Mouse (Mus musculus) heart, adult 2 months (tissue): ENCODE data around the gene Pacrg. TPM values are rescaled to one million over a fixed set of nuclear protein-coding genes. Genes with fewer than 3 reads are reported as not detected.

Experiments
- DNase-seq, 2 experiments: peaks; one replicate each; pipeline ENCODE4 v3.0.0; 2021
- H3K27ac ChIP-seq: fragments of 200-600 bp; 2 replicates; pipeline ENCODE4 v1.8.1; 2022
- H3K27me3 ChIP-seq: fragments of 200-500 bp; 2 replicates; pipeline ENCODE4 v1.6.1; 2012; ENCODE audit warnings: mild to moderate bottlenecking, low read length, inconsistent platforms, mixed read lengths; ENCODE audit not compliant: control insufficient read depth, insufficient read depth
- H3K36me3 ChIP-seq: fragments of 200-500 bp; 2 replicates; pipeline ENCODE4 v1.6.1; 2012; ENCODE audit warnings: low read length, inconsistent platforms; ENCODE audit not compliant: control insufficient read depth, insufficient read depth
- H3K4me1 ChIP-seq: fragments of 200-500 bp; 2 replicates; pipeline ENCODE4 v1.6.1; 2011; ENCODE audit warnings: low read length; ENCODE audit not compliant: control insufficient read depth, insufficient read depth
- H3K4me3 ChIP-seq: fragments of 200-600 bp; 2 replicates; pipeline ENCODE4 v1.8.1; 2022
- H3K79me2 ChIP-seq: fragments of 200-500 bp; replicated peaks from 2 replicates; pipeline ENCODE4 v1.6.1; 2012; ENCODE audit warnings: mild to moderate bottlenecking, inconsistent platforms, low read length, moderate library complexity, mixed read lengths; ENCODE audit not compliant: control insufficient read depth, insufficient read depth
- H3K9ac ChIP-seq: fragments of 200-500 bp; 2 replicates; pipeline ENCODE4 v1.6.1; 2012; ENCODE audit warnings: low read depth, mild to moderate bottlenecking, control low read depth, inconsistent platforms, low read length, mixed read lengths
- CTCF ChIP-seq: fragments of 200-600 bp; IDR thresholded peaks from 2 replicates; pipeline ENCODE4 v1.8.1; 2022; ENCODE audit warnings: antibody characterized with exemption, mild to moderate bottlenecking, moderate library complexity
- EP300 ChIP-seq: fragments of 200-500 bp; IDR thresholded peaks from 2 replicates; pipeline ENCODE4 v1.6.1; 2011; ENCODE audit warnings: low read depth, low read length, control low read depth; ENCODE audit not compliant: insufficient read depth
- POLR2A ChIP-seq: fragments of 200-500 bp; IDR thresholded peaks from 2 replicates; pipeline ENCODE4 v1.6.1; 2011; ENCODE audit warnings: mild to moderate bottlenecking, low read depth, low read length, control low read depth; ENCODE audit not compliant: insufficient read depth
- WGBS: fragments of 180-500 bp; shearing (Covaris S2); methylation state at CpG from one replicate; pipeline ENCODE4 v1.1.7; 2018; 5-methylcytosine and 5-hydroxymethylcytosine counted together
- intact Hi-C: fragments of 180-260 bp; cut with DNase I; formaldehyde crosslinking; loops from one replicate; pipeline ENCODE4 v1.15.1; 2025
- polyA plus RNA-seq: library from polyadenylated mRNA; depleted of rRNA; stranded (reverse); fragments of >200 nt; gene quantifications from 2 replicates; pipeline ENCODE4 v1.2.3, GENCODE M21; 2012
- total RNA-seq, 2 experiments: library from RNA; stranded (reverse); gene quantifications; 2 replicates each; pipeline ENCODE4 v1.2.3; 2021

Gene Pacrg
- total and polyA plus RNA-seq, 3 experiments, result 0.45 to 1.0 (median 0.89) TPM

DNA sequence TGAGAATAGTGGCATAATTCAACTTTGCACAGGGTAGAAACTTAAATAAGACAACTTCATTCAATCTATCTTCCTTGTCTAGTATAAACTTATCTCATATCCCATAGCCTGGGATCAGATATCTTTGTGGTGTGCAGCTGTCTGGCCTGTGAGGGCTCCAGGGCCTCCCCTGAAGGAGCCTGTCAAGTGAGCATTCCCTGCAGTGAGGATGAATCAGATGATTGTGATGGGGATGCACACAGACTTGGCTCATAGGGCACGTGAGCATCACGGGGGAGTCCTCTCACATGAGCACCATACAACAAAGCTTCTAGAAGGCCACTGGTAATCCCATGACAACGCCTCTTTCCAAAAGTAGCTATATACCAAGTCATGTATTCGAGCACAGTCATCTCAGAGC is 291.1 kb downstream of the Pacrg start:
- Histone ChIP-seq H3K9ac (no peak overlapping the region), H3K36me3 (no peaks in the 10 kb centered on the region), H3K27me3 (no peaks in the 10 kb centered on the region), H3K4me1 (no peaks in the 10 kb centered on the region), H3K79me2 (no peaks in the 10 kb centered on the region), H3K27ac (no peak overlapping the region), H3K4me3 (no peak overlapping the region)
- no peak for DNase-seq
- intact Hi-C loops, result no loop called here
- TF ChIP-seq CTCF (no peak), EP300 (no peak), POLR2A (no peak)
- 90% methylated on average over 4 of the region's 4 CpGs for WGBS

DNA sequence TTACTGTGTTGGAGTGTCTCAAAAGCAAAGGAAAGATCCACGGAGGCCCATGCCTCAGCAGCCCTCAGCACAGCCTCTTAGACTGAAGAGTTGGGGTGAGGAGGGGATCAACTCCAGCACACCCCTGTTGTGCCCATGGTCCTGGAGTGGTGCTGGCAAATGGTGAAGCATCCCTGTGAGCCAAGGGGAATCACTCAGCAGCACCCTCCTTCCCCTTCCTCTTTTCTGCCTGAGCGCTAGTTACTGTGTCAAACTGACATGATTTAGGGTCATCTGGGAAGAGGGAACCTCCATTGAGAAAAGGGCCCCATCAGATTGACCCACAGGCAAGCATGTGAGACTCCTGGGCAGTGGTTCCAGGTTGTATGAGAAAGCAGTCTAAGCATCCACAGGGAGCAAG is 299.3 kb downstream of the Pacrg start:
- no peaks in the 10 kb centered on the region for H3K79me2 ChIP-seq
- no peak for DNase-seq

DNA sequence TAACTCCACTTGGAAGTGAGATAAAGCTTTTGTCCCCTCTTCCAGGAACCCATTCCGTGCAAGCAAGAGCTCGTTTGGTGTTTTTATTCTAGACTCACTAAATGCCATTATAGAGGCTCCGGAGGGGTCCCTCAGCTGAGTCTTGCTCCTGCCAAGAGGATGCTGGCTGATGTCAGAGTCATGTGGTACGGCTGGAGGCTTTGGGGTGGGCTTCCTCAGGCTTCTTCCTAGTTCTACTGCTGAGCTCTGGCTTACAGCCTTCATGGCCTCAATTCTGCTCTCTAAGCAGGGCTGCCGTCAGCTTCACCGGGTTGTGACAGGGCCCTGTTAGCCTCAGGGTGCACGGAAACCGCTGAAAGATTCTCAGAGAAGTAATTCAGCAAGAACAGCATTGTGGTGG is 305.9 kb downstream of the Pacrg start:
- no peak for DNase-seq
- Histone ChIP-seq H3K36me3 (no peaks in the 10 kb centered on the region), H3K79me2 (no peaks in the 10 kb centered on the region), H3K27ac (no peak overlapping the region), H3K9ac (no peak overlapping the region), H3K27me3 (no peaks in the 10 kb centered on the region), H3K4me3 (no peak overlapping the region), H3K4me1 (no peaks in the 10 kb centered on the region)
- no peak for TF ChIP-seq POLR2A
- TF ChIP-seq EP300, result no peak
- TF ChIP-seq CTCF, result no peak
- intact Hi-C loops, result no loop called here
- 62% methylated on average over 8 of the region's 8 CpGs for WGBS

More for the DNA sequence above, 299.3 kb downstream of the Pacrg start:
- intact Hi-C loops, result no loop called here
- Histone ChIP-seq H3K4me1 (no peaks in the 10 kb centered on the region), H3K36me3 (no peaks in the 10 kb centered on the region), H3K4me3 (no peak overlapping the region), H3K9ac (no peak overlapping the region), H3K27me3 (no peaks in the 10 kb centered on the region), H3K27ac (no peak overlapping the region)
- 78% methylated on average over 2 of the region's 2 CpGs for WGBS
- no peak for TF ChIP-seq POLR2A
- TF ChIP-seq EP300, result no peak
- no peak for TF ChIP-seq CTCF

GRCm38 (mm10) chr17:10533461-10533860 is 306.6 kb downstream of the Pacrg start:
- intact Hi-C loops, result no loop called here
- no peaks in the 10 kb centered on the region for H3K4me1 ChIP-seq
- TF ChIP-seq CTCF (no peak), EP300 (no peak), POLR2A (no peak)
- H3K79me2 ChIP-seq, result no peaks in the 10 kb centered on the region
- H3K4me3 ChIP-seq, result no peak overlapping the region
- 79% methylated on average over 7 of the region's 7 CpGs for WGBS
- no peaks in the 10 kb centered on the region for H3K27me3 ChIP-seq
- DNase-seq, result no peak
- no peak overlapping the region for H3K27ac ChIP-seq
- no peak overlapping the region for H3K9ac ChIP-seq
- no peaks in the 10 kb centered on the region for H3K36me3 ChIP-seq

DNA sequence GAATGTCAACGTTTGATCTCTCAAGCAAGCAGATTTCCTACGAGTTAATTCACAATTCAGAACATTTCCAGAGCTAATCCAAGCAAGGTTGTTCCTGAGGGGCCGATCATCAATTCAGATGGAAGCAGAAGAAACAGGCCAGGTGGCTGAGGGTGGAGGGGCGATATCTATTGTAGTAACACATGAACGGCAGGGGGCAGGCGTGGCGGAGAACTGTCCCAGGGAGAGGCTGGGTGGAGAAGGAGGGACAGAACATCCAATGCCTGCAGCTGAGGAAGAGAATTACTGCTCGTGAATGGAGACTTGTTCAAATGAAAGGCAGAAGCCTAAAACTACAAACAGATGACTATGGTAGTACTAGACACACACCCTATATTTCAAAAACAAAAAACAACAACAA is 309.1 kb downstream of the Pacrg start:
- no peak for DNase-seq
- TF ChIP-seq CTCF (peak; percentile 52), POLR2A (no peak)
- no peaks in the 10 kb centered on the region for H3K79me2 ChIP-seq
- no peak overlapping the region for H3K4me3 ChIP-seq
- intact Hi-C loops, result no loop called here
- WGBS, result 51% methylated on average over 8 of the region's 8 CpGs
- no peak overlapping the region for H3K27ac ChIP-seq
- no peaks in the 10 kb centered on the region for H3K36me3 ChIP-seq
- H3K4me1 ChIP-seq, result no peaks in the 10 kb centered on the region
- no peak overlapping the region for H3K9ac ChIP-seq
- no peaks in the 10 kb centered on the region for H3K27me3 ChIP-seq

- H3K4me3 ChIP-seq, result no peak overlapping the region
- WGBS, result 64% methylated on average over 3 of the region's 3 CpGs
- H3K79me2 ChIP-seq, result no peaks in the 10 kb centered on the region
- H3K4me1 ChIP-seq, result no peaks in the 10 kb centered on the region
- no peaks in the 10 kb centered on the region for H3K27me3 ChIP-seq
- H3K9ac ChIP-seq, result no peak overlapping the region
- TF ChIP-seq CTCF (no peak), EP300 (no peak), POLR2A (no peak)
- intact Hi-C loops, result no loop called here
- DNase-seq, result no peak
- no peaks in the 10 kb centered on the region for H3K36me3 ChIP-seq
- no peak overlapping the region for H3K27ac ChIP-seq
These were observed 310.7 kb downstream of the Pacrg start for GRCm38 (mm10) chr17:10529329-10529955.
